Mouse (Mus musculus) cerebellum, adult 2 months (tissue): Measurements from ENCODE around the gene Rtl3. TPM values are rescaled to one million over a fixed set of nuclear protein-coding genes. Genes with fewer than 3 reads are reported as not detected.

ENCODE experiments used
- DNase-seq, 2 experiments: peaks; one replicate each; pipeline ENCODE4 v3.0.0; 2021
- H3K27ac ChIP-seq: fragments of 200-500 bp; 2 replicates; pipeline ENCODE4 v1.5.1; 2012; ENCODE audit warnings: low read length, control low read depth, inconsistent platforms; ENCODE audit not compliant: insufficient read depth
- H3K27me3 ChIP-seq: fragments of 200-500 bp; 2 replicates; pipeline ENCODE4 v1.6.1; 2012; ENCODE audit warnings: inconsistent platforms, mild to moderate bottlenecking, low read length, moderate library complexity; ENCODE audit not compliant: control insufficient read depth, insufficient read depth
- H3K4me1 ChIP-seq: fragments of 200-500 bp; 2 replicates; pipeline ENCODE4 v1.6.1; 2011; ENCODE audit warnings: low read length; ENCODE audit not compliant: control insufficient read depth, insufficient read depth
- H3K4me3 ChIP-seq: fragments of 200-500 bp; replicated peaks from 2 replicates; pipeline ENCODE3; 2011; ENCODE audit warnings: mild to moderate bottlenecking, low read depth, low read length, control low read depth; ENCODE audit not compliant: insufficient read depth
- CTCF ChIP-seq: fragments of 200-500 bp; IDR thresholded peaks from 2 replicates; pipeline ENCODE4 v1.5.1; 2011; ENCODE audit warnings: low read depth, mild to moderate bottlenecking, control low read depth, low read length, moderate library complexity, borderline replicate concordance; ENCODE audit not compliant: insufficient read depth
- POLR2A ChIP-seq: fragments of 200-500 bp; IDR thresholded peaks from 2 replicates; pipeline ENCODE4 v1.6.1; 2011; ENCODE audit warnings: low read length, control low read depth, borderline replicate concordance; ENCODE audit not compliant: insufficient read depth
- WGBS: fragments of 180-500 bp; shearing (Covaris S2); methylation state at CpG from one replicate; pipeline ENCODE4 v1.1.7; 2018; 5-methylcytosine and 5-hydroxymethylcytosine counted together
- polyA plus RNA-seq: library from polyadenylated mRNA; depleted of rRNA; stranded (reverse); fragments of >200 nt; gene quantifications from 2 replicates; pipeline ENCODE4 v1.2.3, GENCODE M21; 2012; rRNA removed

The Rtl3 gene
- polyA plus RNA-seq: not detected in 2 replicates

DNA sequence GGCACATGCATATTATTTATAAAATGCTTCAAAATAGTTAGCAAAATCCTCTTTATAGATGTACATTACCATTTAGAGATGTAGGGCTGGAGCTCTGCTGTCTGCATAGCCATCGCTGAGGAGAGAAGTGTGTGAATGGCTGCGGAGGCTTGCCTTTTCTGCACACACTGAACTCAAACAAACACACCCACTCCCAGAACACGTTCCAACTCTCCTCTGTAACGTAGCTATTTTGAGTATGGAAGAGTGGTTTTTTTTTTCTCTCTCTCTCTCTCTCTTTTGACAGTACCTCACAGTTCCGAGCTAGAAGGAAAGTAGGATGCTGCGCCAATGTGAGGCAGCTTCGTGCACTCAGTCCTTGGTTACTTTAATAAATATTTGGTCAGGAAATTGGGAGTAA, at the start of gene Rtl3:
Rtl3 (minus strand) TSS at position 236 of the 400 bp plus-strand sequence.
- Histone ChIP-seq H3K4me1 (no peaks in the 10 kb centered on the region), H3K4me3 (no peak within 1 kb of the TSS), H3K27ac (no peak within 1 kb of the TSS), H3K27me3 (no peaks in the 10 kb centered on the region)
- WGBS: 68% methylated on average over 7 of the region's 7 CpGs
- TF ChIP-seq CTCF: no peak
- no peak for TF ChIP-seq POLR2A
- no peak for DNase-seq

DNA sequence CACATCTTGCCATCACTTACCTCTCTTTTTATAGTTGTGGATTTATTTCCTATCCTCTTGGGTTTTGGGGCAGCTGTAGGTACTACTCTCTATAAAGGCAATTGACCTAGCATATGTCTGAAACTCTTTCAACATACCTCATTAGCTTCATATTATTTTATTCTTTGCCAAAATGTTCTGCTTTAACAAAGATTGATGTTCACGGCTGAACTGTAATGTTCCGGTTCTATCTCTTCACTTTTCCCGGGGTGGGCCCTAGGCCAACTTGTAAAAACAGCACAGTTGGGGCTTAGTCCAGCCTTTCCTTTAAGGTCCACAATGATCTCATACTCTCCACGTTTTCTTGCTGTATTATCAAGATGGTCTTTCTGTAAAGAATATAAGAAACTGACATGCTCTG, 31.9 kb upstream of the Rtl3 start:
- Histone ChIP-seq H3K4me1 (no peaks in the 10 kb centered on the region), H3K27ac (no peak overlapping the region), H3K4me3 (no peak overlapping the region), H3K27me3 (no peaks in the 10 kb centered on the region)
- TF ChIP-seq POLR2A (no peak), CTCF (no peak)
- 21% methylated on average over 4 of the region's 4 CpGs for WGBS
- no peak for DNase-seq

DNA sequence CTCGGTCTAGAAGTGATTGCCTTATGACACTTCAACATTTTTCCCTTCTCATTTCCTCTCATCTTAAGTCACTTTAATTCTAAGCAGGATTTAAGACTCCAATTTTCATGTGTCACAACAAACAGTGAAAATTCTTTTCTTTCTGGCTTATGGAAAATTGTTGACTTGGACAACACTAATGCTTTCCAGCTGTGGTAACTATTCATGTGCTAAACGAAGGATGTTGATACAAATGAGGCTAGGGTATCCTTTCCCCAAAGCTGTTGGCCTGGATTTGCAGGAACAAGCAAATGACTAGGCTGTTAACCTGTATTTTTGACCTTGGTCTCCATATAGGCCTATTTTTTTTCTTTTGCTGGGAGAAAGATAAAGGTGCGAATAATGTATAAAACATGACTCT, 31.4 kb upstream of the Rtl3 start:
- H3K4me1 ChIP-seq: no peaks in the 10 kb centered on the region
- no peak for DNase-seq
- H3K27me3 ChIP-seq: no peaks in the 10 kb centered on the region
- no peak overlapping the region for H3K27ac ChIP-seq
- no peak for TF ChIP-seq CTCF
- no peak for TF ChIP-seq POLR2A
- 35% methylated on average over 3 of the region's 3 CpGs for WGBS
- no peak overlapping the region for H3K4me3 ChIP-seq

GRCm38 (mm10) chrX:106871426-106871825, 31.0 kb upstream of the Rtl3 start:
- 9% methylated on average over 3 of the region's 3 CpGs for WGBS
- Histone ChIP-seq H3K4me3 (no peak overlapping the region), H3K27me3 (no peaks in the 10 kb centered on the region), H3K27ac (no peak overlapping the region), H3K4me1 (no peaks in the 10 kb centered on the region)
- DNase-seq: no peak
- TF ChIP-seq POLR2A: no peak
- no peak for TF ChIP-seq CTCF

DNA sequence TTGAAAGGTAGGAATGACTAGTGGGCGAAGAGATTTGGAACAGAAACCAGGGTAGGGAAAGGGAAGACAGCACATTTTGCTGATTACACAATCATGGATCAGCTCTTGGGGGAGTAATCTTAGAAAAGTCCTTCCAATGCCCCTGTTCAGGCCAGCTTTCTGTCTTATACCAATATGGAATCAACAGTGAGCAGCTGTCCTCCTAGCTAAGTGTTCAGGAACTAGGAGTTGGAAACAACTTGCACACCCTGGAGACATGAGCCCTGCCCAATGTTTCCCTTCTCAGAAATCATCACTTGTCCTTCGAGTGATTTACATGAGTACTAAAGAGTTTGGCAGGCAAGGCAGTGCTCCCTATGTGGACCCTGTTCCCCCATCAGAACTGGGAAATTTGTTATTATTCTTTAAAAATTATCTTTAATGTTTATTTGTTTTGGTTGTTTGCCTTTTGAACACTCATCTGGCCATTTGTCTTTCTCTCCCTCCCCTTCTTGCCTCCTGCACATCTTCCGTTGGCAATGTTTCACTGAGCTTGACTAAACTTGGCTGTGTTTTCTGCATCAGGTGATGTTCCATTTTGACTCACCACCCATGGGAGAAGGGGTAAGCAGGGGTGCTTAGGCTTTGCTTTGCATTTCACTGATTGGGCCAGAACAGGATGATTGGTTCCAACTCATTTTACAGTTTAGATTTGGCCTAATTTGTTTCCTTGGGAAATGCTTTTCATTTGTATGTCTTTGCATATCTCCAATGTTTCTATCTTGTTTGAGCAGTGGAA, 13.3 kb upstream of the Rtl3 start:
- Histone ChIP-seq H3K4me1 (no peaks in the 10 kb centered on the region), H3K4me3 (no peak overlapping the region), H3K27ac (no peak overlapping the region), H3K27me3 (no peaks in the 10 kb centered on the region)
- TF ChIP-seq CTCF (no peak), POLR2A (no peak)
- WGBS: 57% methylated on average over 3 of the region's 3 CpGs
- DNase-seq: no peak

GRCm38 (mm10) chrX:106839591-106839990, 853 bp downstream of the Rtl3 start:
- DNase-seq: no peak
- TF ChIP-seq CTCF: no peak
- TF ChIP-seq POLR2A: no peak
- 35% methylated on average over 5 of the region's 5 CpGs for WGBS

DNA sequence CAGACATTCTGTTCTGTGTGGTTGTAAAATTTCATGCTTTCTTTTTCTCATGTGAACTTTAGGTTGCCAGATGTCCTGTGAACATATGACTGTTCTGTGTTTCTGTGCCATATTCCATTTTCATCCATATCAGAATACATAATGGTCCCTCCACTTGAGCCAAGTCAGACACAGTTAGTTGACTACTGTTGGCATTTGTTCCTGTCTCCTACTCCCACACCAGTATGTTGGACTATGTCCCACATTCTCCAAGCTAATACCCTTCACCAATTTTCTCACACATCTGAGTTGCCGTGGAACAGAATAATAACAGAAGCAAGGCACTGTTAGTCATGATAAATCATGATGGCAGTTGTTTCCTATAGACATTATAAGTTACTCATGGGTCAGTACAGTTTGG, 9.9 kb downstream of the Rtl3 start:
- TF ChIP-seq POLR2A (no peak), CTCF (no peak)
- DNase-seq: no peak
- Histone ChIP-seq H3K4me3 (no peak overlapping the region), H3K27ac (no peak overlapping the region), H3K4me1 (no peaks in the 10 kb centered on the region), H3K27me3 (no peaks in the 10 kb centered on the region)
- 26% methylated on average over 1 of the region's 1 CpGs for WGBS

More at GRCm38 (mm10) chrX:106839591-106839990, 853 bp downstream of the Rtl3 start:
- Histone ChIP-seq H3K4me3 (no peak overlapping the region), H3K4me1 (no peaks in the 10 kb centered on the region), H3K27ac (no peak overlapping the region), H3K27me3 (no peaks in the 10 kb centered on the region)

- Histone ChIP-seq H3K4me3 (no peak overlapping the region), H3K27ac (no peak overlapping the region), H3K4me1 (no peaks in the 10 kb centered on the region), H3K27me3 (no peaks in the 10 kb centered on the region)
- WGBS: 70% methylated on average over 7 of the region's 7 CpGs
- TF ChIP-seq CTCF: no peak
- TF ChIP-seq POLR2A: no peak
- DNase-seq: no peak
Measured at GRCm38 (mm10) chrX:106809560-106810226, 30.8 kb downstream of the Rtl3 start.
